Mouse (Mus musculus) thymus, postnatal 14 days (tissue): ENCODE data around the gene Dtnb.

Experiments used
- DNase-seq: peaks from one replicate; pipeline ENCODE4 v3.0.0; 2021

Dtnb gene

GRCm38 (mm10) chr12:3778286-3778685 is 206.1 kb downstream of the Dtnb start:
- no peak for DNase-seq

- no peak for DNase-seq
Measured at GRCm38 (mm10) chr12:3779639-3780038, 207.5 kb downstream of the Dtnb start.

- peak; percentile 74 for DNase-seq
Measured at GRCm38 (mm10) chr12:3780405-3780891, 208.3 kb downstream of the Dtnb start.

- DNase-seq: peak; percentile 35
Measured at GRCm38 (mm10) chr12:3780931-3781471, 208.8 kb downstream of the Dtnb start.

GRCm38 (mm10) chr12:3781482-3781881 is 209.3 kb downstream of the Dtnb start:
- DNase-seq: peak; percentile 94

GRCm38 (mm10) chr12:3783196-3783825 is 211.1 kb downstream of the Dtnb start:
- DNase-seq: no peak

GRCm38 (mm10) chr12:3784258-3784657 is 212.1 kb downstream of the Dtnb start:
- no peak for DNase-seq

- DNase-seq: no peak
Measured at GRCm38 (mm10) chr12:3784729-3785128, 212.5 kb downstream of the Dtnb start.

GRCm38 (mm10) chr12:3787041-3787440 is 214.9 kb downstream of the Dtnb start:
- DNase-seq: no peak

GRCm38 (mm10) chr12:3787541-3787940 is 215.4 kb downstream of the Dtnb start:
- DNase-seq: no peak

- no peak for DNase-seq
Measured at GRCm38 (mm10) chr12:3788421-3789051, 216.4 kb downstream of the Dtnb start.

GRCm38 (mm10) chr12:3789626-3790185 is 217.5 kb downstream of the Dtnb start:
- peak; percentile 55 for DNase-seq

GRCm38 (mm10) chr12:3791257-3791656 is 219.1 kb downstream of the Dtnb start:
- no peak for DNase-seq

- DNase-seq: peak; percentile 93
Measured at GRCm38 (mm10) chr12:3791732-3792131, 219.6 kb downstream of the Dtnb start.

GRCm38 (mm10) chr12:3792248-3792647 is 220.1 kb downstream of the Dtnb start:
- DNase-seq: no peak

- no peak for DNase-seq
Measured at GRCm38 (mm10) chr12:3795569-3795968, 223.4 kb downstream of the Dtnb start.

- DNase-seq: no peak
Measured at GRCm38 (mm10) chr12:3799551-3799950, 227.4 kb downstream of the Dtnb start.

- DNase-seq: no peak
Measured at GRCm38 (mm10) chr12:3805852-3806251, 233.7 kb downstream of the Dtnb start, which contains the start of gene Dnmt3a. Gene Dnmt3a, plus strand, starts transcription at chr12:3806007.

- DNase-seq: peak; percentile 91
Measured at GRCm38 (mm10) chr12:3806271-3806684, 234.1 kb downstream of the Dtnb start.

- peak; percentile 83 for DNase-seq
Measured at GRCm38 (mm10) chr12:3806703-3807547, 234.7 kb downstream of the Dtnb start.

GRCm38 (mm10) chr12:3807548-3808395 is 235.6 kb downstream of the Dtnb start:
- DNase-seq: peak; percentile 78
